ENCODE assay signal across 30 mouse cellular contexts in genomic region chr11:73185872-73186615, GRCm38 (mm10). TPM values are rescaled to one million over a fixed set of nuclear protein-coding genes. Genes with fewer than 3 reads are reported as not detected.
A peak's percentile ranks its signal among the peaks of the same experiment; 100 is the strongest.
DNase-seq lines count a peak whose midpoint lies in the region; ATAC-seq and TF ChIP-seq lines count a peak whose summit lies in the region.
"Had no signal": no experiment of that assay in that cellular context is flagged by ENCODE, and none has a peak within 500 bp of the region (broad histone marks: within the 10 kb centered on the region; RNA-seq: fewer than 3 reads in every experiment).

No protein-coding gene starts in this region.

- H3K27me3 ChIP-seq in heart, postnatal 0 days (ENCODE audit: control insufficient read depth, insufficient read depth, low read length): no peaks in the 10 kb centered on the region
- H3K27me3 ChIP-seq in heart, embryonic 12.5 days (replicated peaks): no peaks in the 10 kb centered on the region
- H3K27me3 ChIP-seq: CH12.LX; embryonic facial prominence, embryonic 13.5 days; forebrain, embryonic 12.5 days; forebrain, embryonic 15.5 days; heart, embryonic 15.5 days; Patski had no signal

- no peak for DNase-seq in heart, postnatal 0 days (ENCODE audit: low spot score)
- no peak for DNase-seq in gastrocnemius, postnatal 14 days
- no peak for DNase-seq in yolk sac, embryonic 10.5 days (ENCODE audit: low spot score)
- no peak for DNase-seq in right cerebral cortex, postnatal 4 days
- DNase-seq: adrenal gland, postnatal 14 days; cerebellum, adult 18-20 months; cerebellum, adult 9-10 months; cerebellum, postnatal 25 days; embryo, embryonic 11 days; gastrocnemius, postnatal 36 days; heart, adult 11 months; heart, postnatal 14 days; heart, postnatal 4 days had no signal

- peaks cover 66% of the 10 kb centered on the region for H3K36me3 ChIP-seq in heart, postnatal 0 days (replicated peaks; ENCODE audit: control insufficient read depth, insufficient read depth, low read length)
- peaks cover 77% of the 10 kb centered on the region for H3K36me3 ChIP-seq in heart, embryonic 12.5 days

- intact Hi-C loops in gastrocnemius, postnatal 14 days (cut with DNase I; ENCODE audit: low total_unique reads): no loop called here

- no peaks in the 10 kb centered on the region for H3K9me3 ChIP-seq in heart, postnatal 0 days (replicated peaks; ENCODE audit: control insufficient read depth, low read length)
- H3K9me3 ChIP-seq in heart, embryonic 12.5 days (replicated peaks): no peaks in the 10 kb centered on the region
- H3K9me3 ChIP-seq: embryonic facial prominence, embryonic 10.5 days; embryonic facial prominence, embryonic 13.5 days; forebrain, embryonic 12.5 days; forebrain, embryonic 15.5 days; G1E; heart, embryonic 15.5 days had no signal

- H3K27ac ChIP-seq in heart, postnatal 0 days (ENCODE audit: low read depth): no peak overlapping the region
- H3K27ac ChIP-seq in heart, embryonic 12.5 days (ENCODE audit: poor library complexity, severe bottlenecking): no peak overlapping the region
- H3K27ac ChIP-seq: embryonic facial prominence, embryonic 10.5 days; embryonic facial prominence, embryonic 13.5 days; forebrain, embryonic 12.5 days; forebrain, embryonic 15.5 days; heart, embryonic 15.5 days; hindbrain, embryonic 14.5 days; hindbrain, postnatal 0 days had no signal

- WGBS in heart, postnatal 0 days: 85% methylated on average over 10 of the region's 10 CpGs
- 88% methylated on average over 10 of the region's 10 CpGs for WGBS in heart, embryonic 12.5 days

- H3K4me1 ChIP-seq in heart, postnatal 0 days (ENCODE audit: control insufficient read depth, insufficient read depth): no peaks in the 10 kb centered on the region
- no peaks in the 10 kb centered on the region for H3K4me1 ChIP-seq in heart, embryonic 12.5 days (replicated peaks)
- H3K4me1 ChIP-seq: embryonic facial prominence, embryonic 10.5 days; embryonic facial prominence, embryonic 13.5 days; forebrain, embryonic 12.5 days; forebrain, embryonic 15.5 days; heart, embryonic 15.5 days had no signal

- TF ChIP-seq EP300 in heart, postnatal 0 days (IDR thresholded peaks at IDR 0.05; ENCODE audit: low read depth): no peak

- 0 out of 2 replicates have a peak, but pooled peaks have one; percentile 17 for ATAC-seq in heart, postnatal 0 days (ENCODE audit: insufficient read depth, low read depth)
- ATAC-seq in heart, embryonic 12.5 days (ENCODE audit: insufficient number of reproducible peaks, low FRiP score): no peak
- peak; percentile 55 for ATAC-seq in common myeloid progenitor, adult 5-6 weeks (replicated peaks; ENCODE audit: low read depth, poor library complexity, severe bottlenecking)
- peak; percentile 71 for ATAC-seq in megakaryocyte, adult 5-6 weeks (ENCODE audit: poor library complexity, severe bottlenecking)
- peak; percentile 38 for ATAC-seq in monocyte, adult 5-6 weeks (replicated peaks; ENCODE audit: insufficient number of reproducible peaks, low FRiP score, low TSS enrichment, poor library complexity, severe bottlenecking)
- ATAC-seq: forebrain, embryonic 15.5 days; hindbrain, postnatal 0 days; inflammation-experienced regulatory T-cells, adult 6 months; Patski had no signal

- H3K4me2 ChIP-seq in heart, postnatal 0 days (ENCODE audit: low read depth, low read length): no peak overlapping the region
- no peak overlapping the region for H3K4me2 ChIP-seq in heart, embryonic 12.5 days
- H3K4me2 ChIP-seq: embryonic facial prominence, embryonic 13.5 days; forebrain, embryonic 12.5 days; forebrain, embryonic 15.5 days; heart, embryonic 11.5 days; heart, embryonic 15.5 days; hindbrain, embryonic 14.5 days had no signal

- no peak overlapping the region for H3K9ac ChIP-seq in heart, postnatal 0 days (replicated peaks; ENCODE audit: low read depth, low read length)
- no peak overlapping the region for H3K9ac ChIP-seq in heart, embryonic 12.5 days
- H3K9ac ChIP-seq: embryonic facial prominence, embryonic 13.5 days; forebrain, embryonic 12.5 days; forebrain, embryonic 15.5 days; heart, embryonic 15.5 days; hindbrain, embryonic 14.5 days had no signal

- no peak overlapping the region for H3K4me3 ChIP-seq in heart, postnatal 0 days (ENCODE audit: low read depth, low read length)
- H3K4me3 ChIP-seq in heart, embryonic 12.5 days: no peak overlapping the region
- H3K4me3 ChIP-seq: embryonic facial prominence, embryonic 10.5 days; embryonic facial prominence, embryonic 13.5 days; erythroblast, embryonic 14.5 days; forebrain, embryonic 12.5 days; forebrain, embryonic 15.5 days; heart, embryonic 15.5 days had no signal

- no peak for TF ChIP-seq CTCF in heart, postnatal 0 days (IDR thresholded peaks at IDR 0.05; ENCODE audit: low read depth)

RNA-seq across cellular contexts. Expression of gene Tax1bp3, which starts 9.2 kb away (rescaled TPM):
- 103 and 144 TPM in 2 replicates for total RNA-seq in heart, postnatal 0 days (2014; rRNA removed; ENCODE audit: low replicate concordance)
- polyA plus RNA-seq in heart, postnatal 0 days (2015; fragmentation: Nextera tagmentation; extraction: Ambion mirVana): 217 and 224 TPM in 2 replicates
- 239 and 249 TPM in 2 replicates for polyA plus RNA-seq in heart, embryonic 12.5 days (2016; fragmentation: Nextera tagmentation; extraction: Ambion mirVana)
- total RNA-seq in common myeloid progenitor, adult 5-6 weeks (2017): 7.7 and 11.4 TPM in 2 replicates
- total RNA-seq in megakaryocyte, adult 5-6 weeks (2015): 13.7 and 19.9 TPM in 2 replicates
- 16.8 and 18.5 TPM in 2 replicates for total RNA-seq in megakaryocyte, adult 5-6 weeks (2017)
- total RNA-seq in monocyte, adult 5-6 weeks (2017): 14.2 to 15.7 TPM (median 14.6 TPM) in 3 replicates
- 10 to 100 TPM; 18.9 to 21.7 TPM for total RNA-seq in gastrocnemius, postnatal 14 days (2021)

RNA-seq across cellular contexts. Expression of gene Emc6, which starts 9.2 kb away (rescaled TPM):
- 122 and 178 TPM in 2 replicates for total RNA-seq in heart, postnatal 0 days (2014; rRNA removed; ENCODE audit: low replicate concordance)
- 123 and 132 TPM in 2 replicates for polyA plus RNA-seq in heart, postnatal 0 days (2015; fragmentation: Nextera tagmentation; extraction: Ambion mirVana)
- polyA plus RNA-seq in heart, embryonic 12.5 days (2016; fragmentation: Nextera tagmentation; extraction: Ambion mirVana): 97.4 and 101 TPM in 2 replicates
- total RNA-seq in common myeloid progenitor, adult 5-6 weeks (2017): 46.6 and 48.2 TPM in 2 replicates
- 42.9 and 53.0 TPM in 2 replicates for total RNA-seq in megakaryocyte, adult 5-6 weeks (2015)
- total RNA-seq in megakaryocyte, adult 5-6 weeks (2017): 28.7 and 29.0 TPM in 2 replicates
- total RNA-seq in monocyte, adult 5-6 weeks (2017): 28.3 to 33.4 TPM (median 32.5 TPM) in 3 replicates
- 10 to 100 TPM; 66.9 to 77.6 TPM for total RNA-seq in gastrocnemius, postnatal 14 days (2021)

RNA-seq across cellular contexts. Expression of gene Ctns, which starts 12.8 kb away (rescaled TPM):
- total RNA-seq in heart, postnatal 0 days (2014; rRNA removed; ENCODE audit: low replicate concordance): 17.0 and 17.3 TPM in 2 replicates
- polyA plus RNA-seq in heart, postnatal 0 days (2015; fragmentation: Nextera tagmentation; extraction: Ambion mirVana): 10.3 and 10.7 TPM in 2 replicates
- polyA plus RNA-seq in heart, embryonic 12.5 days (2016; fragmentation: Nextera tagmentation; extraction: Ambion mirVana): 13.9 and 15.9 TPM in 2 replicates
- 6.0 and 8.8 TPM in 2 replicates for total RNA-seq in common myeloid progenitor, adult 5-6 weeks (2017)
- total RNA-seq in megakaryocyte, adult 5-6 weeks (2015): 18.4 and 19.3 TPM in 2 replicates
- 21.0 and 23.3 TPM in 2 replicates for total RNA-seq in megakaryocyte, adult 5-6 weeks (2017)
- 15.6 to 19.4 TPM (median 18.2 TPM) in 3 replicates for total RNA-seq in monocyte, adult 5-6 weeks (2017)
- total RNA-seq in gastrocnemius, postnatal 14 days (2021): 1 to 10 TPM; 8.3 to 8.8 TPM

RNA-seq across cellular contexts. Expression of gene Shpk, which starts 13.2 kb away (rescaled TPM):
- total RNA-seq in heart, postnatal 0 days (2014; rRNA removed; ENCODE audit: low replicate concordance): 0.08 and 1.9 TPM in 2 replicates
- polyA plus RNA-seq in heart, postnatal 0 days (2015; fragmentation: Nextera tagmentation; extraction: Ambion mirVana): 0.77 and 0.95 TPM in 2 replicates
- 0.36 and 0.54 TPM in 2 replicates for polyA plus RNA-seq in heart, embryonic 12.5 days (2016; fragmentation: Nextera tagmentation; extraction: Ambion mirVana)
- 1.4 and 3.2 TPM in 2 replicates for total RNA-seq in common myeloid progenitor, adult 5-6 weeks (2017)
- total RNA-seq in megakaryocyte, adult 5-6 weeks (2015): 1.1 and 1.6 TPM in 2 replicates
- 1.1 and 2.2 TPM in 2 replicates for total RNA-seq in megakaryocyte, adult 5-6 weeks (2017)
- total RNA-seq in monocyte, adult 5-6 weeks (2017): 0.64 to 3.0 TPM (median 1.2 TPM) in 3 replicates
- total RNA-seq in gastrocnemius, postnatal 14 days (2021): 1 to 10 TPM; 1.3 to 1.7 TPM

RNA-seq across cellular contexts. Expression of gene P2rx5, which starts 25.8 kb away (rescaled TPM):
- total RNA-seq in heart, postnatal 0 days (2014; rRNA removed; ENCODE audit: low replicate concordance): 2.0 and 4.3 TPM in 2 replicates
- polyA plus RNA-seq in heart, postnatal 0 days (2015; fragmentation: Nextera tagmentation; extraction: Ambion mirVana): 1.6 and 1.7 TPM in 2 replicates
- polyA plus RNA-seq in heart, embryonic 12.5 days (2016; fragmentation: Nextera tagmentation; extraction: Ambion mirVana): 1.8 and 2.2 TPM in 2 replicates
- total RNA-seq in common myeloid progenitor, adult 5-6 weeks (2017): not detected in 2 replicates
- not detected in 2 replicates for total RNA-seq in megakaryocyte, adult 5-6 weeks (2015)
- total RNA-seq in megakaryocyte, adult 5-6 weeks (2017): not detected in 2 replicates
- total RNA-seq in monocyte, adult 5-6 weeks (2017): 0.32 TPM in 1 of 3 replicates, not detected in the others
- total RNA-seq in gastrocnemius, postnatal 14 days (2021): 1 to 10 TPM; 6.9 to 7.5 TPM
- polyA plus RNA-seq: erythroblast, embryonic 14.5 days; G1E had no signal
